8 mouse cellular contexts compared by ENCODE assay signal in the genomic region with DNA sequence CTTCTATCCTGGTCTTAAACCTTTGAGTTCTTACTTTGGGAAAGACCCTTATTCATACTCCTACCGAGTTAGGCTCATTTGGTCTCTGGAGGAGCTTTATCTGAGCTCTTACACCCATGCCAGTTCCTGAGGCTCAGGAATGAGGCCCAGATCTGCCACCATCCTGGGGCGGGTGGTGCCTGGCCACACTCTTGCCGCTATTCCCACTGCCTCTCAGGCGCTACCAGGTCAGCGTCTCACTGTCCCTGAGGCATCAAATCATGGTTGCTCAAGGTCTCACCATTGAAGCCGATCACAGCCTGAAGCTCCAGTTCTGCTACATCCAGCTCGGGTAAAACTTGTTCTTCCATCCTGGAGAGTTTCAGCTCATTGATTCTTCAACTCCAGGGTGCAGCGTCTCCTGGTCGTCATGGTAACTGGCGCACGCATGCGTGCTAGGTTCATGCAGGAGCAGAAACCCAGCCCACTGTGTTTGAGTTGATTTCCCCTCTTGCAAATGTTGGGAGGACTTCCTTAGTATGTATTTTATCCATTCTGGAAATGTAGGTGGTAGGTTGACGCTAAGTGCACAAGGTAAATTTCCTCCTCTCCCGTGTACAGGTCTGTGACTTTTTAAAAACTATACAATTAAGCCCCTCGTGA. TPM values are rescaled to one million over a fixed set of nuclear protein-coding genes. Genes with fewer than 3 reads are reported as not detected.
DNase-seq lines count a peak whose midpoint lies in the region; ATAC-seq and TF ChIP-seq lines count a peak whose summit lies in the region.

A gene (minus strand): TSS at position 410 of the 642 bp plus-strand sequence.

- H3K27me3 ChIP-seq in lung, embryonic 14.5 days (ENCODE audit: insufficient read depth, low read length): no peaks in the 10 kb centered on the region

- TF ChIP-seq CTCF in lung, embryonic 14.5 days (IDR thresholded peaks at IDR 0.05; ENCODE audit: low read depth): no peak

- 6% methylated on average over 15 of the region's 15 CpGs for WGBS in lung, embryonic 14.5 days

- peaks cover 6% of the 10 kb centered on the region; the same call in 1 of the 2 replicates for H3K36me3 ChIP-seq in lung, embryonic 14.5 days (ENCODE audit: insufficient read depth)

- peak within 1 kb of the TSS; percentile 55 for H3K27ac ChIP-seq in lung, embryonic 14.5 days (ENCODE audit: low read depth)

- peak; percentile 58 to 79 for ATAC-seq in hematopoietic stem cell, adult 5-6 weeks (replicated peaks in 1 of 2; ENCODE audit: insufficient read depth in 1 of 2, low FRiP score in 2 of 2, low TSS enrichment in 1 of 2, low read depth in 1 of 2, poor library complexity in 2 of 2, severe bottlenecking in 2 of 2)
- peak; percentile 67; the same call in 1 of the 2 replicates for ATAC-seq in lung, embryonic 14.5 days (ENCODE audit: insufficient read depth)
- ATAC-seq in neutrophil, adult 5-6 weeks (ENCODE audit: extremely low read depth, insufficient number of reproducible peaks, low FRiP score, poor library complexity, severe bottlenecking): peak; percentile 18; the same call in 1 of the 2 replicates

- no peaks in the 10 kb centered on the region for H3K4me1 ChIP-seq in lung, embryonic 14.5 days (ENCODE audit: insufficient read depth)

- H3K9me3 ChIP-seq in lung, embryonic 14.5 days (ENCODE audit: low read depth, low read length): no peaks in the 10 kb centered on the region

- peak; percentile 74 for DNase-seq in MN1 (ENCODE audit: low spot score)
- peak; percentile 84 for DNase-seq in cerebellum, adult 8-10 months
- DNase-seq in forelimb bud, embryonic 11.5 days (ENCODE audit: low read depth, low spot score): peak; percentile 88
- DNase-seq in layer of hippocampus, adult 8-10 months (ENCODE audit: low spot score in 2 of 2): peak; percentile 71 to 86
- DNase-seq in lung, embryonic 14.5 days: peak; percentile 91
- DNase-seq in testis, postnatal 14 days (ENCODE audit: low spot score): peak; percentile 82

- peak within 1 kb of the TSS; percentile 76 for H3K9ac ChIP-seq in lung, embryonic 14.5 days

- peak within 1 kb of the TSS; percentile 85 for H3K4me2 ChIP-seq in lung, embryonic 14.5 days

- H3K4me3 ChIP-seq in lung, embryonic 14.5 days (ENCODE audit: low read depth, low read length): peak within 1 kb of the TSS; percentile 64

RNA-seq across cellular contexts. Expression of the gene that starts here (rescaled TPM):
- not detected in 2 replicates for total RNA-seq in hematopoietic stem cell, adult 5-6 weeks (2017)
- 1 to 10 TPM in 3 of 4 experiments, under 1 TPM in 1; 0.68 to 2.1 (median 1.3) TPM for total RNA-seq in layer of hippocampus, adult 8-10 months (2022)
- 0.97 and 1.2 TPM in 2 replicates for polyA plus RNA-seq in lung, embryonic 14.5 days (2014; fragmentation: Nextera tagmentation; extraction: Ambion mirVana)
- total RNA-seq in neutrophil, adult 5-6 weeks (2017): 0.25 TPM in 1 of 2 replicates, not detected in the other

Comparison
In these comparisons a context has a peak if more than half of its experiments do, and no peak if none do; other contexts are left out.
1. Peak in every context shown above with its lines: DNase-seq, ATAC-seq, H3K4me3 ChIP-seq and H3K27ac ChIP-seq.
2. Peak in ATAC-seq in hematopoietic stem cell, adult 5-6 weeks; RNA of the gene not detected or under 1 TPM.
3. Peak in ATAC-seq in neutrophil, adult 5-6 weeks; RNA of the gene not detected or under 1 TPM.
4. ATAC-seq: peak in every context shown above with its lines; median percentile 68 in hematopoietic stem cell, adult 5-6 weeks; 67 in lung, embryonic 14.5 days; 18 in neutrophil, adult 5-6 weeks.